Mouse (Mus musculus) intestine, postnatal 0 days (tissue): ENCODE results near the gene Tmem218. TPM values are rescaled to one million over a fixed set of nuclear protein-coding genes. Genes with fewer than 3 reads are reported as not detected.

Source experiments
- ATAC-seq: fragments of 200-750 bp; cut with Nextera tagmentation; 2 replicates; pipeline ENCODE4 v1.8.0; 2017; ENCODE audit warnings: mild to moderate bottlenecking, moderate TSS enrichment, moderate library complexity
- H3K27ac ChIP-seq: fragments of 300-500 bp; sonication (generic); 2 replicates; pipeline ENCODE4 v1.5.1; 2014; ENCODE audit warnings: mild to moderate bottlenecking, low read depth, low read length, moderate library complexity
- H3K27me3 ChIP-seq: fragments of 300-500 bp; sonication (generic); replicated peaks from 2 replicates; pipeline ENCODE4 v1.6.1; 2014; ENCODE audit warnings: low read length, mixed read lengths; ENCODE audit not compliant: control insufficient read depth, insufficient read depth
- H3K36me3 ChIP-seq: fragments of 300-500 bp; sonication (generic); 2 replicates; pipeline ENCODE4 v1.6.1; 2014; ENCODE audit warnings: mild to moderate bottlenecking, moderate library complexity; ENCODE audit not compliant: control insufficient read depth, insufficient read depth
- H3K4me1 ChIP-seq: fragments of 300-500 bp; sonication (generic); replicated peaks from 2 replicates; pipeline ENCODE4 v1.6.1; 2014; ENCODE audit warnings: antibody characterized with exemption, low read length, mixed read lengths; ENCODE audit not compliant: control insufficient read depth, insufficient read depth
- H3K4me2 ChIP-seq: fragments of 300-500 bp; sonication (generic); replicated peaks from 2 replicates; pipeline ENCODE4 v1.6.1; 2014; ENCODE audit warnings: low read depth, mild to moderate bottlenecking, moderate library complexity
- H3K4me3 ChIP-seq: fragments of 300-500 bp; sonication (generic); 2 replicates; pipeline ENCODE4 v1.5.1; 2014; ENCODE audit warnings: low read depth, low read length
- H3K9ac ChIP-seq: fragments of 300-500 bp; sonication (generic); 2 replicates; pipeline ENCODE4 v1.6.1; 2014; ENCODE audit warnings: mild to moderate bottlenecking, low read depth, low read length
- H3K9me3 ChIP-seq: fragments of 300-500 bp; sonication (generic); 2 replicates; pipeline ENCODE4 v1.6.1; 2016; ENCODE audit warnings: mixed run types; ENCODE audit not compliant: control insufficient read depth
- CTCF ChIP-seq: sonication (generic); IDR thresholded peaks from 2 replicates; pipeline ENCODE4 v1.5.1; 2016; ENCODE audit warnings: low read depth, mild to moderate bottlenecking, control low read depth, antibody characterized with exemption, moderate library complexity
- WGBS: fragments of 180-500 bp; shearing (Covaris S2); extraction: QIAGEN DNeasy Blood & Tissue Kit; methylation state at CpG from one replicate; pipeline ENCODE4 v1.1.7; 2014; 5-methylcytosine and 5-hydroxymethylcytosine counted together
- polyA plus RNA-seq: library from polyadenylated mRNA; unstranded; fragments of >200 nt; fragmentation: Nextera tagmentation; extraction: Ambion mirVana; gene quantifications from 2 replicates; pipeline ENCODE4 v1.2.1, GENCODE M21; 2015

The Tmem218 gene
- 6.1 and 7.1 TPM in 2 replicates for polyA plus RNA-seq

DNA sequence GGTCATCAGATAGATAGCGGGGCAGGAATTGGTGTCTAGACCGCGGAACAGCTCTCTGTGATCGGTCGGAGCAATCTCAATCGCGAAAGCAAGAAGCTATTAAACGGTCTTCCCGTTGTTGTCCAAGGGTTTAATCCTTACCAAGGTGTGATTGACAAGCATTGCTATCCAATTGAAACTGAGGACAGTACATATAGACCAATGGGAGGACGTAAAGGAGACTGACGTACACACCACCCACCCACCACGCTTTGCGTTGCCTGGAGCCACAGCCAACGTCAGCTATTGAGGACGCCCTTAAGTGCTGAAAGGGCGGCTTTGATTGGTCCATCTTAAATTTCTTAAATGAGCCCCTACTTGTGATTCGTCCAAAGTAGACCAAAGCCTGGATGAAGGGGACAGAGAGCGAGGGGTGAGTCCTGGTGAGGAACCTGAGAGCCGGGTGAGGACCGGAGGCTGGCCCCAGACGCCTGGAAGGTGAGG lies at the start of gene Tmem218:
Gene Tmem218 (plus strand): TSS at position 295 of the 483 bp plus-strand sequence.
- Histone ChIP-seq H3K36me3 (no peaks in the 10 kb centered on the region), H3K9me3 (no peaks in the 10 kb centered on the region), H3K27me3 (no peaks in the 10 kb centered on the region), H3K4me1 (0 out of 2 replicates have a peak, but pooled peaks cover 4% of the 10 kb centered on the region), H3K4me3 (peak within 1 kb of the TSS; percentile 57), H3K9ac (peak within 1 kb of the TSS; percentile 35; the same call in 1 of the 2 replicates), H3K27ac (peak within 1 kb of the TSS; percentile 60; the same call in 1 of the 2 replicates), H3K4me2 (peak within 1 kb of the TSS; percentile 79)
- peak; percentile 100 for ATAC-seq
- WGBS, result under 1% methylated on average over 21 of the region's 21 CpGs
- TF ChIP-seq CTCF, result no peak

DNA sequence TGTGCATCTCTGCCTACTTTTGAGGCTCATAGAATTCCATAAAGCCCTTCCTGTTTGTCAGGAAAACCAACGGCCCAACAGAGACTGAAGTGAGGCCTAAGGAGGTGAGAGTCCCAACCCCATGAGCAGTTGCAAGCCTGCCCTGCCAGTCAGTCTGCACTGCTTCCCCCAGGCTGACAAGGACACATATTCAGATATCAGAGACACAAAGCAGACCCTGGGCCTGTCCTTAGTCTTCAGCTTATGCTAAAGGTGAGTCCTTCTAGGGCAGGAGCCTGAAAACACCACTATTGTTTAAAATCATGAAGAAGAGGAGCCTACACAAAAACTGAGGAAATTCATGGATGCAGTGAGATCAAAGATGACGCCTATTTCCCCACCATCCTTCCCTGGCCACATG lies 47.3 kb upstream of the Tmem218 start:
- Histone ChIP-seq H3K4me1 (no peaks in the 10 kb centered on the region), H3K9me3 (no peaks in the 10 kb centered on the region), H3K27me3 (no peaks in the 10 kb centered on the region), H3K27ac (no peak overlapping the region), H3K4me3 (no peak overlapping the region), H3K36me3 (no peaks in the 10 kb centered on the region), H3K4me2 (no peak overlapping the region), H3K9ac (no peak overlapping the region)
- WGBS, result 75% methylated on average over 2 of the region's 2 CpGs
- no peak for TF ChIP-seq CTCF
- ATAC-seq, result no peak

- Histone ChIP-seq H3K27me3 (no peaks in the 10 kb centered on the region), H3K4me3 (no peak overlapping the region), H3K9me3 (no peaks in the 10 kb centered on the region), H3K36me3 (no peaks in the 10 kb centered on the region), H3K4me1 (no peaks in the 10 kb centered on the region), H3K27ac (no peak overlapping the region), H3K4me2 (no peak overlapping the region), H3K9ac (no peak overlapping the region)
- no peak for ATAC-seq
- WGBS, result 78% methylated on average over 2 of the region's 2 CpGs
- TF ChIP-seq CTCF, result peak; percentile 30
Observed at GRCm38 (mm10) chr9:37166899-37167298, 41.1 kb upstream of the Tmem218 start.

DNA sequence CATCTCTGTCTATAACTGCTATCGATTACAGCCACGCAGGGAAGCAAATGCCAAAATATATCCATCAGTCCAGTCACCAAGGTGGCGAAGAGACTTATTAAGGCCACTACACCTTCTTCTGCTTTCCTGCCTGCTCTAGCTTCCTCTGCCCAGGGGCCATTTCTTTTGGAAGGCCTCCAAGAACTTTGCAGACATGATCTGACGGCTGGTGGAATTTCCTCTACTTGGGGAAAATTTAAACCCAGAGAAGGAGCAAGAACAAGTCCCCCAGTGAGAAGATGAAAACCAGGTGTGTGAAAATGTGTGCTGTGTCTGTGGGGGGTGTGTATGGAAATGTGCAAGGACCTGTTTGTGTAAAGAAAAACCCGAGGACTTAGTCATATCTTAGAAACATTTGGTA lies 34.6 kb upstream of the Tmem218 start:
- no peaks in the 10 kb centered on the region for H3K27me3 ChIP-seq
- no peak overlapping the region for H3K4me2 ChIP-seq
- H3K36me3 ChIP-seq, result no peaks in the 10 kb centered on the region
- H3K27ac ChIP-seq, result no peak overlapping the region
- TF ChIP-seq CTCF, result no peak
- H3K4me3 ChIP-seq, result no peak overlapping the region
- ATAC-seq, result no peak
- 64% methylated on average over 5 of the region's 5 CpGs for WGBS
- H3K9me3 ChIP-seq, result no peaks in the 10 kb centered on the region
- no peak overlapping the region for H3K9ac ChIP-seq
- no peaks in the 10 kb centered on the region for H3K4me1 ChIP-seq

DNA sequence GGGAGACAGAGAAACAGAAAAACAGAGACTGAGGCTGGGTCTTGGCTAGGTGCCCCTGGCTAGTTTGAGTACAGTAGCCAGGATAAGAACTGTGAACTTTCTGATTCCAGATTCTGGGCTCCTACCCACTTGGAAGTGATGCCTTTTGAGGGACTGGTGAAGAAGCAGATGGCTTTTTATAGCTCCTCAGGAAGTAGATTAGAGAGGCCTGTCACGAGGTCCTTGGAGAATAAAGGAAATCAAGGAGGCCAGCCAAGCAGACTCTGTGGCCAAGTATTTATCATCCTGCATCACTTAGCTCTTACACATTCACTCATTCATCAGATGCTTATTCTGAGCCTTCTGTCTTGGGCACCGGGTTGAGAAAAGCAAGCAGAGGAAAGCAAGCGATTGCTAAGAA lies 32.0 kb upstream of the Tmem218 start:
- no peaks in the 10 kb centered on the region for H3K36me3 ChIP-seq
- no peaks in the 10 kb centered on the region for H3K27me3 ChIP-seq
- no peak overlapping the region for H3K4me3 ChIP-seq
- H3K4me1 ChIP-seq, result no peaks in the 10 kb centered on the region
- no peak overlapping the region for H3K4me2 ChIP-seq
- 58% methylated on average over 3 of the region's 3 CpGs for WGBS
- no peak overlapping the region for H3K27ac ChIP-seq
- no peak for ATAC-seq
- TF ChIP-seq CTCF, result no peak
- H3K9me3 ChIP-seq, result no peaks in the 10 kb centered on the region
- H3K9ac ChIP-seq, result no peak overlapping the region

- Histone ChIP-seq H3K36me3 (no peaks in the 10 kb centered on the region), H3K9me3 (no peaks in the 10 kb centered on the region), H3K27me3 (no peaks in the 10 kb centered on the region), H3K9ac (no peak overlapping the region), H3K4me2 (no peak overlapping the region), H3K4me3 (no peak overlapping the region), H3K4me1 (no peaks in the 10 kb centered on the region), H3K27ac (no peak overlapping the region)
- ATAC-seq, result no peak
- 5% methylated on average over 5 of the region's 5 CpGs for WGBS
- TF ChIP-seq CTCF, result peak; percentile 91
Observed at GRCm38 (mm10) chr9:37177107-37177506, 30.9 kb upstream of the Tmem218 start.

DNA sequence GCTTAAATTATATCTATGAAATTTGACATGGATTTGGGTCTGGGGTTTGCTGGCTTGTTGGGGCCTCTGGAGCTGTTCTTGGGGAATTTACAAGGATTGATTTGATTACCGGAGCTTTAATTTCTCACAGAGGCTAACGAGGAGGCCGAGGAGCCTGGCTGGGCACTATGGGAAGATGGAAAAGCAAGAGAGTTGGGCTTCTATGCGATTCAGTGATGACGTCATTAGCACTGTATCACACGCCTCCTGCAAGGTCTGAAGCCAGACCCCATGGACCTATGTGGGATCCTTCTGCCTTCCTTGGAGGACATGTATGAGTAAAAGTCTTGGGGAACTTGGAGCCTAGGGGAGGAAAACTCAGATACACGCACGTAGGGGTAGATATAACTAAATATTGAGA lies 30.5 kb upstream of the Tmem218 start:
- no peaks in the 10 kb centered on the region for H3K27me3 ChIP-seq
- ATAC-seq, result no peak
- no peaks in the 10 kb centered on the region for H3K4me1 ChIP-seq
- no peak for TF ChIP-seq CTCF
- H3K4me3 ChIP-seq, result no peak overlapping the region
- no peak overlapping the region for H3K4me2 ChIP-seq
- WGBS, result 68% methylated on average over 8 of the region's 8 CpGs
- H3K9ac ChIP-seq, result no peak overlapping the region
- H3K9me3 ChIP-seq, result no peaks in the 10 kb centered on the region
- no peaks in the 10 kb centered on the region for H3K36me3 ChIP-seq
- no peak overlapping the region for H3K27ac ChIP-seq
